Mouse (Mus musculus): Measurements from ENCODE around the gene Ppp1r26. TPM values are rescaled to one million over a fixed set of nuclear protein-coding genes. Genes with fewer than 3 reads are reported as not detected.

Ppp1r26 gene
- 2.8 and 3.6 TPM in 2 replicates for polyA plus RNA-seq (2014; fragmentation: Nextera tagmentation; extraction: Ambion mirVana)

GRCm38 (mm10) chr2:28446515-28447314 lies at the start of gene Ppp1r26:
Gene Ppp1r26 (plus strand): TSS chr2:28446800.
- ATAC-seq (ENCODE audit: insufficient number of reproducible peaks, insufficient read depth, low FRiP score, low read depth) = peak; percentile 48
- Histone ChIP-seq H3K9ac (ENCODE audit: low read length) (peak within 1 kb of the TSS; percentile 85), H3K4me2 (ENCODE audit: low read length) (peak within 1 kb of the TSS; percentile 97), H3K36me3 (ENCODE audit: control insufficient read depth, insufficient read depth, low read length) (peaks cover 14% of the 10 kb centered on the region), H3K9me3 (ENCODE audit: control insufficient read depth, low read length) (no peaks in the 10 kb centered on the region), H3K27ac (replicated peaks in 1 of 2; ENCODE audit: control insufficient read depth in 1 of 2, insufficient read depth in 1 of 2, low read depth in 2 of 2, low read length in 2 of 2) (peak within 1 kb of the TSS; percentile 5 to 62; a peak in 3 of 4 replicates), H3K4me3 (ENCODE audit: control insufficient read depth in 1 of 2, insufficient read depth in 1 of 2, low read depth in 1 of 2, low read length in 2 of 2) (peak within 1 kb of the TSS; percentile 74 to 75), H3K27me3 (ENCODE audit: control insufficient read depth, insufficient read depth, low read length) (peaks cover 7% of the 10 kb centered on the region; the same call in 1 of the 2 replicates), H3K4me1 (ENCODE audit: control insufficient read depth in 2 of 2, insufficient read depth in 2 of 2, low read length in 2 of 2) (peaks cover 4% of the 10 kb centered on the region in 2 experiments; a peak in 2 of 4 replicates)
- under 1% methylated on average over 73 of the region's 118 CpGs for WGBS

GRCm38 (mm10) chr2:28396928-28397327 lies 49.7 kb upstream of the Ppp1r26 start:
- Histone ChIP-seq H3K4me1 (ENCODE audit: control insufficient read depth in 2 of 2, insufficient read depth in 2 of 2, low read length in 2 of 2) (no peaks in the 10 kb centered on the region), H3K27me3 (ENCODE audit: control insufficient read depth, insufficient read depth, low read length) (no peaks in the 10 kb centered on the region; the same call in 1 of the 2 replicates), H3K36me3 (ENCODE audit: control insufficient read depth, insufficient read depth, low read length) (no peaks in the 10 kb centered on the region), H3K9ac (ENCODE audit: low read length) (no peak overlapping the region), H3K9me3 (ENCODE audit: control insufficient read depth, low read length) (no peaks in the 10 kb centered on the region), H3K27ac (replicated peaks in 1 of 2; ENCODE audit: control insufficient read depth in 1 of 2, insufficient read depth in 1 of 2, low read depth in 2 of 2, low read length in 2 of 2) (no peak overlapping the region), H3K4me2 (ENCODE audit: low read length) (no peak overlapping the region), H3K4me3 (ENCODE audit: control insufficient read depth in 1 of 2, insufficient read depth in 1 of 2, low read depth in 1 of 2, low read length in 2 of 2) (no peak overlapping the region)
- no peak for ATAC-seq (ENCODE audit: insufficient number of reproducible peaks, insufficient read depth, low FRiP score, low read depth)
- WGBS = 53% methylated on average over 2 of the region's 2 CpGs

- no peaks in the 10 kb centered on the region; the same call in 1 of the 2 replicates for H3K27me3 ChIP-seq (ENCODE audit: control insufficient read depth, insufficient read depth, low read length)
- no peak for ATAC-seq (ENCODE audit: insufficient number of reproducible peaks, insufficient read depth, low FRiP score, low read depth)
- no peaks in the 10 kb centered on the region for H3K36me3 ChIP-seq (ENCODE audit: control insufficient read depth, insufficient read depth, low read length)
- 58% methylated on average over 4 of the region's 4 CpGs for WGBS
- no peaks in the 10 kb centered on the region for H3K9me3 ChIP-seq (ENCODE audit: control insufficient read depth, low read length)
- H3K27ac ChIP-seq (replicated peaks in 1 of 2; ENCODE audit: control insufficient read depth in 1 of 2, insufficient read depth in 1 of 2, low read depth in 2 of 2, low read length in 2 of 2) = no peak overlapping the region
- no peak overlapping the region for H3K4me2 ChIP-seq (ENCODE audit: low read length)
- no peaks in the 10 kb centered on the region for H3K4me1 ChIP-seq (ENCODE audit: control insufficient read depth in 2 of 2, insufficient read depth in 2 of 2, low read length in 2 of 2)
- H3K4me3 ChIP-seq (ENCODE audit: control insufficient read depth in 1 of 2, insufficient read depth in 1 of 2, low read depth in 1 of 2, low read length in 2 of 2) = no peak overlapping the region
- no peak overlapping the region for H3K9ac ChIP-seq (ENCODE audit: low read length)
These were observed 49.0 kb upstream of the Ppp1r26 start for GRCm38 (mm10) chr2:28397417-28398119.

GRCm38 (mm10) chr2:28401647-28402046 lies 45.0 kb upstream of the Ppp1r26 start:
- H3K9me3 ChIP-seq (ENCODE audit: control insufficient read depth, low read length) = no peaks in the 10 kb centered on the region
- H3K4me1 ChIP-seq (ENCODE audit: control insufficient read depth in 2 of 2, insufficient read depth in 2 of 2, low read length in 2 of 2) = no peaks in the 10 kb centered on the region
- H3K4me3 ChIP-seq (ENCODE audit: control insufficient read depth in 1 of 2, insufficient read depth in 1 of 2, low read depth in 1 of 2, low read length in 2 of 2) = no peak overlapping the region
- no peak overlapping the region for H3K9ac ChIP-seq (ENCODE audit: low read length)
- no peak overlapping the region for H3K27ac ChIP-seq (replicated peaks in 1 of 2; ENCODE audit: control insufficient read depth in 1 of 2, insufficient read depth in 1 of 2, low read depth in 2 of 2, low read length in 2 of 2)
- ATAC-seq (ENCODE audit: insufficient number of reproducible peaks, insufficient read depth, low FRiP score, low read depth) = no peak
- WGBS = 66% methylated on average over 11 of the region's 11 CpGs
- no peaks in the 10 kb centered on the region; the same call in 1 of the 2 replicates for H3K27me3 ChIP-seq (ENCODE audit: control insufficient read depth, insufficient read depth, low read length)
- H3K4me2 ChIP-seq (ENCODE audit: low read length) = no peak overlapping the region
- H3K36me3 ChIP-seq (ENCODE audit: control insufficient read depth, insufficient read depth, low read length) = no peaks in the 10 kb centered on the region

- Histone ChIP-seq H3K4me2 (ENCODE audit: low read length) (no peak overlapping the region), H3K4me1 (ENCODE audit: control insufficient read depth in 2 of 2, insufficient read depth in 2 of 2, low read length in 2 of 2) (no peaks in the 10 kb centered on the region), H3K4me3 (ENCODE audit: control insufficient read depth in 1 of 2, insufficient read depth in 1 of 2, low read depth in 1 of 2, low read length in 2 of 2) (no peak overlapping the region), H3K9ac (ENCODE audit: low read length) (no peak overlapping the region), H3K27ac (replicated peaks in 1 of 2; ENCODE audit: control insufficient read depth in 1 of 2, insufficient read depth in 1 of 2, low read depth in 2 of 2, low read length in 2 of 2) (no peak overlapping the region), H3K27me3 (ENCODE audit: control insufficient read depth, insufficient read depth, low read length) (no peaks in the 10 kb centered on the region; the same call in 1 of the 2 replicates), H3K36me3 (ENCODE audit: control insufficient read depth, insufficient read depth, low read length) (no peaks in the 10 kb centered on the region), H3K9me3 (ENCODE audit: control insufficient read depth, low read length) (no peaks in the 10 kb centered on the region)
- ATAC-seq (ENCODE audit: insufficient number of reproducible peaks, insufficient read depth, low FRiP score, low read depth) = no peak
These were observed 44.5 kb upstream of the Ppp1r26 start for GRCm38 (mm10) chr2:28402128-28402527.

- Histone ChIP-seq H3K36me3 (ENCODE audit: control insufficient read depth, insufficient read depth, low read length) (no peaks in the 10 kb centered on the region), H3K4me3 (ENCODE audit: control insufficient read depth in 1 of 2, insufficient read depth in 1 of 2, low read depth in 1 of 2, low read length in 2 of 2) (no peak overlapping the region), H3K27me3 (ENCODE audit: control insufficient read depth, insufficient read depth, low read length) (0 out of 2 replicates have a peak, but pooled peaks cover 5% of the 10 kb centered on the region), H3K27ac (replicated peaks in 1 of 2; ENCODE audit: control insufficient read depth in 1 of 2, insufficient read depth in 1 of 2, low read depth in 2 of 2, low read length in 2 of 2) (no peak overlapping the region), H3K4me1 (ENCODE audit: control insufficient read depth in 2 of 2, insufficient read depth in 2 of 2, low read length in 2 of 2) (peaks cover 6 to 9% of the 10 kb centered on the region in 2 experiments; a peak in 1 of 4 replicates), H3K9me3 (ENCODE audit: control insufficient read depth, low read length) (no peaks in the 10 kb centered on the region), H3K4me2 (ENCODE audit: low read length) (no peak overlapping the region), H3K9ac (ENCODE audit: low read length) (no peak overlapping the region)
- WGBS = 26% methylated on average over 7 of the region's 7 CpGs
- ATAC-seq (ENCODE audit: insufficient number of reproducible peaks, insufficient read depth, low FRiP score, low read depth) = no peak
These were observed 38.8 kb upstream of the Ppp1r26 start for GRCm38 (mm10) chr2:28407796-28408195.

DNA sequence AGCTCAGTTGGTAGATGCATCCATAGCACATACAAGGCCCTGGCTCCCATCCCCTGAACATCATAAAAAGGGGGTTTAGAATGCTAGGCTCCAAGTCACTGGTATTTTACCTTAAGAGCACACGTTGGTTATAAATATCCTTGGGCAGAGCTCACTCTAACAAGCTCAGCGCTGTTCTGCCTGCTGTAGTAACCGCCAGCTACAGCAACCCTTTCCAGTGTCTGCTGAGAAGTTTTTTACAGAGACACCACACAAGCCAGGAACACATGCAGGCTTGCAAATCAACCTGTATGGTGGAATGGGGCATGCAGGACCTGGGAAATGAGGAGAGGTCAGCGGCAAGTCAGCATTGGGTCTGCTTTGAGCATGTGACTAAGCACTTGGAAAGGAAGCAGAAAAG lies 37.5 kb upstream of the Ppp1r26 start:
- 56% methylated on average over 4 of the region's 4 CpGs for WGBS
- no peak overlapping the region for H3K9ac ChIP-seq (ENCODE audit: low read length)
- no peak for ATAC-seq (ENCODE audit: insufficient number of reproducible peaks, insufficient read depth, low FRiP score, low read depth)
- no peak overlapping the region for H3K4me3 ChIP-seq (ENCODE audit: control insufficient read depth in 1 of 2, insufficient read depth in 1 of 2, low read depth in 1 of 2, low read length in 2 of 2)
- H3K36me3 ChIP-seq (ENCODE audit: control insufficient read depth, insufficient read depth, low read length) = no peaks in the 10 kb centered on the region
- no peak overlapping the region for H3K4me2 ChIP-seq (ENCODE audit: low read length)
- no peaks in the 10 kb centered on the region for H3K9me3 ChIP-seq (ENCODE audit: control insufficient read depth, low read length)
- no peak overlapping the region for H3K27ac ChIP-seq (replicated peaks in 1 of 2; ENCODE audit: control insufficient read depth in 1 of 2, insufficient read depth in 1 of 2, low read depth in 2 of 2, low read length in 2 of 2)
- H3K4me1 ChIP-seq (ENCODE audit: control insufficient read depth in 2 of 2, insufficient read depth in 2 of 2, low read length in 2 of 2) = peaks cover 7 to 10% of the 10 kb centered on the region in 2 experiments; a peak in 1 of 4 replicates
- H3K27me3 ChIP-seq (ENCODE audit: control insufficient read depth, insufficient read depth, low read length) = 0 out of 2 replicates have a peak, but pooled peaks cover 5% of the 10 kb centered on the region

Measured in heart, embryonic 14.5 days (tissue).